Mouse (Mus musculus): Measurements from ENCODE around the gene Rpl28. TPM values are rescaled to one million over a fixed set of nuclear protein-coding genes. Genes with fewer than 3 reads are reported as not detected.

Rpl28 gene
- total RNA-seq, 1 experiment from 2014 or later: 741 TPM

Other genes with a start within 250 kb of the Rpl28 start
- 1.0 TPM in 1 of 2 replicates, not detected in the other for gene Syt5, start 245.3 kb upstream of the Rpl28 start, total RNA-seq (2017)
- gene Ptprh, start 188.8 kb upstream of the Rpl28 start, total RNA-seq (2017): not detected in 2 replicates
- 22.0 and 22.8 TPM in 2 replicates for gene Tmem86b, start 161.5 kb upstream of the Rpl28 start, total RNA-seq (2017)
- 155 and 186 TPM in 2 replicates for gene Ppp6r1, start 133.9 kb upstream of the Rpl28 start, total RNA-seq (2017)
- 19.0 and 25.2 TPM in 2 replicates for gene Hspbp1, start 107.8 kb upstream of the Rpl28 start, total RNA-seq (2017)
- gene Brsk1, start 102.3 kb upstream of the Rpl28 start, total RNA-seq (2017): 0.20 and 2.6 TPM in 2 replicates
- gene Tmem150b, start 67.6 kb upstream of the Rpl28 start, total RNA-seq (2017): 5.0 and 7.3 TPM in 2 replicates
- gene Kmt5c, start 52.8 kb upstream of the Rpl28 start, total RNA-seq (2017): 40.6 and 46.4 TPM in 2 replicates
- gene Cox6b2, start 39.8 kb upstream of the Rpl28 start, total RNA-seq (2017): 14.1 and 53.9 TPM in 2 replicates
- not detected in 2 replicates for gene Fam71e2, start 21.6 kb upstream of the Rpl28 start, total RNA-seq (2017)
- gene Il11, start 10.0 kb upstream of the Rpl28 start, total RNA-seq (2017): 0.25 and 0.74 TPM in 2 replicates
- 1.3 TPM in 1 of 2 replicates, not detected in the other for gene Tmem190, start 9.9 kb upstream of the Rpl28 start, total RNA-seq (2017)
- gene Tmem238, start 3.2 kb upstream of the Rpl28 start, total RNA-seq (2017): 9.3 and 19.0 TPM in 2 replicates
- 137 and 174 TPM in 2 replicates for gene Ube2s, start 19.7 kb downstream of the Rpl28 start, total RNA-seq (2017)
- gene Shisa7, start 51.8 kb downstream of the Rpl28 start, total RNA-seq (2017): 0.06 and 0.45 TPM in 2 replicates
- gene Isoc2b, start 77.4 kb downstream of the Rpl28 start, total RNA-seq (2017): 59.8 and 69.7 TPM in 2 replicates
- 7.1 and 9.0 TPM in 2 replicates for gene Isoc2a, start 84.3 kb downstream of the Rpl28 start, total RNA-seq (2017)
- not detected in 2 replicates for gene Gm36210, start 113.6 kb downstream of the Rpl28 start, total RNA-seq (2017)
- gene Zfp628, start 122.3 kb downstream of the Rpl28 start, total RNA-seq (2017): 2.2 and 3.2 TPM in 2 replicates
- gene Nat14, start 129.2 kb downstream of the Rpl28 start, total RNA-seq (2017): not detected in 2 replicates
- gene Ssc5d, start 132.9 kb downstream of the Rpl28 start, total RNA-seq (2017): not detected in 2 replicates
- gene Sbk2, start 171.5 kb downstream of the Rpl28 start, total RNA-seq (2017): not detected in 2 replicates
- gene Sbk3, start 178.3 kb downstream of the Rpl28 start, total RNA-seq (2017): not detected in 2 replicates
- gene Zfp579, start 203.3 kb downstream of the Rpl28 start, total RNA-seq (2017): 5.7 and 6.6 TPM in 2 replicates
- gene Zfp524, start 221.5 kb downstream of the Rpl28 start, total RNA-seq (2017): 3.0 and 12.6 TPM in 2 replicates
- 25.6 and 32.0 TPM in 2 replicates for gene Fiz1, start 221.8 kb downstream of the Rpl28 start, total RNA-seq (2017)
- 0.31 TPM in 1 of 2 replicates, not detected in the other for gene Gm44973, start 222.6 kb downstream of the Rpl28 start, total RNA-seq (2017)
- 13.9 and 14.0 TPM in 2 replicates for gene Zfp865, start 227.5 kb downstream of the Rpl28 start, total RNA-seq (2017)
- not detected in 2 replicates for gene Ccdc106, start 227.7 kb downstream of the Rpl28 start, total RNA-seq (2017)
- 1.3 TPM in 1 of 2 replicates, not detected in the other for gene 4632433K11Rik, start 241.2 kb downstream of the Rpl28 start, total RNA-seq (2017)
- gene Zfp784, start 245.6 kb downstream of the Rpl28 start, total RNA-seq (2017): 3.9 and 5.9 TPM in 2 replicates